Mouse (Mus musculus) lung, postnatal 4 days (tissue): ENCODE data around the gene Rgcc.

Source experiments
- DNase-seq, 2 experiments: peaks; one replicate each; pipeline ENCODE4 v3.0.0; 2021

Gene Rgcc

DNA sequence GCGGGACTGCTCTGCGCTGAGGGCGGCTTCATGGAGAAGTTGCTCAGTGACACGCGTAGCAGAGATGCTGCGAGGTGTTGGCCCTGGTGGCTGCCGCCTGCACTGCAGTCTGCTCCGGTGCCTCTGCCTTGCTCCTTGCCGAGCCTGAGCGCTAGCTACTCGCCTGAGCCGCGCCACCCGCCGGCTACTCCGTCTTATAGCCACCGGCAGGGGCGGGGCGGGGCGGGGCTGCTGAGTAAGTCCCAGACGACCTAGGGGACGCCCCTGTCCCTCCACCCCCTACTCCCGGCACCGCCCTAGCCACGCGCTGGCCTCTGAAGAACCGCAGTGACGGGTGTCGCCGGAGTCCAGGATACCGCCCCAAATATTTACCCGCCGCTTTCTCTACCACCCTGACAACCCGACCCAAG, at the start of gene Rgcc:
TSS of gene Rgcc (minus strand) at position 180 of the 410 bp plus-strand sequence.
- peak; percentile 99 for DNase-seq

DNA sequence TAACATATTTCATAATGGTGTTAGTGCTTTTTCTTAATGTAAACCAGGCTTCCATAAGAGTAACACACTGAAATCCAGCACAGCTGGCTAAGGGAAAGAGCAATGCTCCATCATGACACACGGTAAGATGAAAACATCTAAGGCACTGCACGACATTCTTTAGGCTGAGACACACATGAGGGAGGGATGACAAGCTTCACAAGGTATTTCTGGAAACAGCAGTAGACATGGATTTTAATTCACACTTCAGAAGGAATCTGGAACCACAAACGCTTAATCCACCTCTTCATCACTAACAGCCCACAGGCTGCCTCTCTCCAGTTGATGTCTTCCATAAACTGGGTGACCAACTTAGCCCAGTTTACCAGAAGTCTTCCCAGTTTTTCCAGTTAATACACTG, 44.9 kb upstream of the Rgcc start:
- DNase-seq = no peak

DNA sequence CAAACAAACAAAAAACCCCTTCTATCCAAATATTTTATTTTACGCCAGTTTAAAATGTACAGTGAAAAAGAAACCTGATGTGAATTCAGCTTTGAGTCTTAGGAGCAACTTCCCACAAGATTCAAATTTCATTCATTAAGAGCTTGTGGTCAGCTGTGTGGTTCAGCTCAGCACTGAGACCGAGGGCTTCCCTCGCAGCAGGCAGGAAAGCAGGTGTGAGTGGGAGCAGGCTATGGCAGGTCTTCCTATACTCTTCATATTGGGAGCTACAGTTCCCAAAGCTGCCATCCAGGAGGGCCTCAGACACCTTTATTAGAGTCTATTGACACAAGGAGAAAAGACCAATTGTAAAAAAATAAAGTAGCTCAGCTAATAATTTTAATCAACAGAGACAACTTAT, 34.2 kb upstream of the Rgcc start:
- DNase-seq = no peak

DNA sequence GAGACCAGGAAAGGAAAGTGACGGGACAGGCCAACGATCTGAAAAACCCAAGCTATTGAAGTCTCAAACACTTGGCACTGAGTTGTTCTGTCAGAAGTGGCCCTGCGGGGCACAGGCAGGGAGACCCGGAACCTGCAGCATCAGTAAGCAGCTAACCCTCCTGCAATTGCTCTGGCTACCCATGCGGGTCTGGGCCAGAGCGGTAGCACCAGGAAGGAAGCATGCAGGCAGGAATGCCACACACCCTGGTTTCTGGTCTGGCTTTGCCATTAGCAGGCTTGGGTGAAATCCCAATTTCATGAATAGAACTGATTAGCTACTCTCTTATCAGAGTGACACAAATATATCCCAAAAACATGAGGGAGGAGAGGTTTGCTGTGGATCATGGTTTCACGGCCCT, 30.5 kb upstream of the Rgcc start:
- peak in 1 of 2 experiments; percentile 7 for DNase-seq

DNA sequence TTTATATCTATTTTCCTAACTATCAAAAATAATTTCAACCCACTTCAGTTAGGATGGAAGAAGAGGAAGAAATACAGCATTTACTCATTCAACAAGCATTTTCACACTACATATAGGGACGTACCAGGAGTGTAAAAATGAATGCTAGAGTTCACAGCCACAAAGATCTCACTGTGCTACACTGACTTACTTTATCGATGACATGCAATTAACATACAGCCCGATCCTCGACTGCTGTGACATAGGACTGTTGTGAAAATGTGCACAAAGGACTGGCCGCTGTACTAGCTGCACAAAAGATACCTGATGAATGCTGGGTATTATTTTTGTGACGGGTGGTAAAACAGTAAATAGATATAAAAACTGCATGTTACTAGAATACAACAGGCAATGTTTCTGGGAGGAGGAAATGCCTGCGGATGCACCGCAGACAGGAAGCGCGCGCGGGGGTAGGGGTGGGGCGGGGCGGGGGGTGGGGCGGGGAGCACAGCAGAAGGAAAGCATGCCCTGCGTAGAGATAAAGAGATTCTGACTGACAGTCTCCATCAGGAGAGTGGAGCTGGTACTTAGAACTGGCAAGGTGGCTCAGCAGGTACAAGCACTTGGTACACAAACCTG, 29.6 kb upstream of the Rgcc start:
- DNase-seq = peak in 1 of 2 experiments; percentile 17

DNA sequence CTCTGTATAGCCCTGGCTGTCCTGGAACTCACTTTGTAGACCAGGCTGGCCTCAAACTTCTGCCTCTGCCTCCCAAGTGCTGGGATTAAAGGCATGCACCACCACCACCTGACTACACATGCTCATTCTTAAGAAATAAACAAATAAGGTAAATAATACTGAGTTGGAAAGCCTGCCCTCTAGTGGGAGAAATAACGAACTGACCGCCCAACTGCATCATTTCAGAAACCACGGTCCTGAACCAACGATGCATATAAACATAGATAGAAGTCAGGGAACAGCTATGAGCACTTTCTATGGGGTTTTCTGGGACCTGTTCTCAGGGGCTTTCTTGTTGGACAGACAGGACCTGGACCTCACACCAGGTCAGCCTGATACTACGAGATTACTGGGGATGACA, 25.6 kb upstream of the Rgcc start:
- DNase-seq = peak; percentile 15 to 43

DNA sequence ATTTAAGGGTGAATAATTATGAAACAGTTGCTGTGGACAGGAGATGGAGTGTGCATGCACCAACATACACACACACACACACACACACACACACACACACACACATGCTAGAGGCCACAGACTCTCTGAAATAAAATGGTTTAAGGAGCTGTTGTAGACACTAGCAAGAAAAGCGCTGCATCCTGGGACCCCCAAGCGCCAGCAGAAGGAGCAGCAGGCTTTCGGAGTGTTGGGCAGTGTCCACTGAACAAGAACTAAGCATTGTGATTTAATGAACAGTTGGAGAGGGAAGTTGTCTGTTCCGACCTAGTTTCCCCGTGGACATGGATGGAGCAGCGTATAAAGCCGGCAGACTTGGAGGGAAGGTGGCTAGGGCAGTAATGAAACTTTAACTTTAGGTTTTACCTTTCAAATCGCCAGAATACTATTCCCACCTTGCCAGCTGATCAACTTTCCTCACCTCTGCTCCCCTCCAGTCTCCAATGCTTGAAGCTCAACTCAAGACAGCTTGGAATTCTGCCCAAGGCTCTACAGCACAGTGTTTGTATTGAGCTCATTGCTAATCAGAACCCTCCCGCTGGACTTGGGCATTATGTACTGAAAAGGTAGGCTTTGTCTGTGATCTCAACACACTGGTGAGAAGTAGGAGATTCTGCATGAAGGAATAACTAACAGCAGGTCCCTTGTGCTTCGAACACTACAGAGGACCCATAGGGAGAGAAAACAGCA, 22.8 kb upstream of the Rgcc start:
- DNase-seq = peak in 1 of 2 experiments; percentile 19

DNA sequence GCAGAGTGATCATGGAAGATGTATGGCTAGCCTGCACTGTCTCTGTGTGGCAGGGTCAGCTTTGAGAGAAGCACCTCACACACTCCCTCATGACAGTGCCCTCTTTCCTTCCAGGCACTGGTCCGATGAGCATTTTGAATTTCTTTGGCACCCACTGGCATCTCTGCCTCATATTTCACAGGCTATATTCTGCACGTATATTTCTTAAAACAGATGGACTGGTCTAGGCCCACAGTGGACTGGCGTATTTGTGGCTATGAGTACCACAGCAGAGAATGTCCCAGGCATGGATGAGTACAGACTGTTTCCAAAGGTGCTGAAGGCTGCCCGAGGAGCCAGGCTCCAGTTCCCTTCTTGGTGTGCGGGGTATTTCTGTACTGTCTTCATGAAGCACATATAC, 20.4 kb upstream of the Rgcc start:
- DNase-seq = peak in 1 of 2 experiments; percentile 10

DNA sequence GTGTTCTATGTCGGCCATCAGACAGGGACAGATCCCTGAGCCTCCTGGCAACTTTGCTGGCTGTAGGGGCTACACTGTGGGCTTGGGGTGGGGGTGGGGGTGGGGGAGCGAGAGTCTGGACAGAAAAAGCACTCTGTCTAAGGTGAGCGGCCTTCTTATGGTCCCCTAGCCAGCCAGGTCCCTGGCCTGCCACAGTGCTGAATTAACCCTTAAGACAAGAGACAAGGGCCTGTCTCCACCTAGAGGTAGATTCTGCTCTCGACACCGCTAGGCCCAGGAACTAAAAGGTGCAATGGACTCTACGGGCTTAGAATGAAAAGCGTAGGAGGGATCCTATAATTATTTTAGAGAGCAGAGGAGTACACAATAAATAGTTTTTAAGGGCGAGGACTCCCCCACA, 19.7 kb upstream of the Rgcc start:
- DNase-seq = peak in 1 of 2 experiments; percentile 29

DNA sequence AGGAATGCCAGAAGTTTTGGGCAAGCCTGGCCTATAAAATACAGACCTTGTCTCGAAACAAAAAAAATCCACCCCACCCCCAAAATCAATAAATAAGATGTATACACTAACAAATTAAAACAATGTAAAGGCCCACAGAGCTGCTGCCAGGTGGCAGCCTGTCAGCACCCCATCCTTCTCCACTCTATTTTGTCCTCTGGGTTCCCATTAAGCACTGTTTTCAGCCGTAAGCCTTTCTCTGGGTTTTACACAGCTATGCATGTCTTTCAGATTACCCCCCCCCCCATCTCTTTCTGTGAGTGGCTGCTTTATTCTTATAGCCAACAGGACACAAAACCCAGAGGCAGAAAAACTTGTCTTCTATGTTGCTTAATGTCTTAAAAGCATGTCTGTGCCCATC, 16.2 kb upstream of the Rgcc start:
- DNase-seq = no peak

DNA sequence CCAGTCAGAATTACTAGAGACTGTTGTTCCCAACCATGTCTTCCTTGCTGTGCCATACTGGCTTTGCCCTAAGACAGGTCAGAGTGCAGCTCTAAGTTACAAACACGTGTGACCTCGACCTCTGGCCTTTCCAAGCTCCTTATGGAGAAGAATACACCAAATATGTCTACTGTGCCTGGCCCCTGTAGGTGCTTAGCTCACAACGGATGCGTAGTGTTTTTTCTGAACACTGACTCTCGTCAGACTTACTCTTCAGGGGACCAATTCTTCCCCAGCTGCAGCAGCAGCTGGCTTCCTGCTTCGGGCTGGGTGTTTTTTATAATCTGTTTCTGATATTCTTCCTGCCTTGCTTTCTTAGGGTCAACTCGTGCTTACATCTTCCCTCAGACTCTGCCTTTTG, 14.4 kb upstream of the Rgcc start:
- peak in 1 of 2 experiments; percentile 15 for DNase-seq

DNA sequence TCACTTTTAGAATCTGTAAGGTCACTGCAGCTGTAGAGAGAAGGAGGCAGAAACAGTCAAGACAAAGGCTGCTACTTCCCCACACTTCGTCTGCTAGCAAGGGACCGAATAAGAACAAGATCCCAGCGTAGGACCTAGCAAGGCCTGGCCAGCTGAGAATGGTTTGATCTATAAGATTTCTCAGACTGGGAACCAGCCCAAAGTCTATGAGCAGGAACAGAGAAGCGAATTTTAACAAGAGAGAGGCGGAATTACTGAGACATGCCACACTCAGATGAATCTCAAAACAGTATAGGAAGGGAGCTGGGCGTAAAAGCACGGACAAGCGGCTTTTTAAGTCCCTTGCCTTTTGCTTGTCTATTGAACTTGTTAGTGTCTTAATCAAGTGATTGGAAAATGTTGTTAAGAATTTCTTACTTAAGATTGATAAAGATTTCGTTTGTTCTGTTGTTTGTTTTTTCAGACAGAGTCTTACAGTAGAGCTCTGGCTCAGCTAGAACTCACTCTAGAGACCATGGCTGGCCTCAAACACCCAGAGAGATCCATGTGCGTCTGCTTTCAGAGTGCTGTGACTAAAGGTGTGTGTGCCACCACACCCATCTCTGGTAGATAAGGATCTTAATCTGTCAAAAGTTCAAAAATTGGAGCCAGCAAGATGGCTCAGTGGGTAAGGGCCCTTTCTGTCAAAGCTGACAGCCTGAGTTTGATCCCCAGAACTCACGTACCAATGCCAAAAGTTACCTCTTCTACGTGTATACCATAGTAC, 13.0 kb upstream of the Rgcc start:
- peak in 1 of 2 experiments; percentile 9 for DNase-seq

DNA sequence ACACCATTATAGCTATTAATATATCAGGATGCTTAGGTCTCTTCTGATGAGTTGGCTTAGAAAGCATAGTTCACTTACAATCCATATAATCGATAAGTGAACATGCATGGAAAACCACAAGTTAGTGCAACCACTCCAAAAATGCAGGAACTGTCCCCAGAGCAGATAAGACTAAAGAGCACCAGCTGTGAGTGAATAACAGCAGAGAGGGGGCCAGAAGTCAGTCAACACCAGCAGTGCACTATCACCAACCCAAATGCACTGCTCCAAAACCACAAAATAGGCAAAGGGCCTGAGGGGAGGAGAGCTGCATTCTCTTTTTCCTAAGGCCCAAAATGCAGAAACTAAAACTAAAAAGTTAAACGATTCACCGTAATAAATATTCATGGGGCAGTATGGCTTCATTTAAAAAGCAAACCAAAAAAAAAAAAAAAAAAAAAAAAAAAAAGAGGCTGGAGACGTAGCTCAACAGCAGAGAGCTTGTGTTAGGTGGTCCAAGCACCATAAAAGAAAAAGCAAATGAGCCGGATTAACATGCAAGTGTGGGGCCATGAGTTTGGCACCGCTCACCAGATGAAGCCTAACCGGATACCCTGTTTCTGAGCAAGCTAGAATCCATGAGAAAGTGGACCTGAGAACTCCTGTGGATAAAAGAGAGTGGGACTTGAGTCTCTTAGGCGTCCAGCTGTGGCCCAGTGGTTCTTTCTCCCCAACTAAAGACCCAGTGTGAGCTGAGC, 12.2 kb upstream of the Rgcc start:
- no peak for DNase-seq

DNA sequence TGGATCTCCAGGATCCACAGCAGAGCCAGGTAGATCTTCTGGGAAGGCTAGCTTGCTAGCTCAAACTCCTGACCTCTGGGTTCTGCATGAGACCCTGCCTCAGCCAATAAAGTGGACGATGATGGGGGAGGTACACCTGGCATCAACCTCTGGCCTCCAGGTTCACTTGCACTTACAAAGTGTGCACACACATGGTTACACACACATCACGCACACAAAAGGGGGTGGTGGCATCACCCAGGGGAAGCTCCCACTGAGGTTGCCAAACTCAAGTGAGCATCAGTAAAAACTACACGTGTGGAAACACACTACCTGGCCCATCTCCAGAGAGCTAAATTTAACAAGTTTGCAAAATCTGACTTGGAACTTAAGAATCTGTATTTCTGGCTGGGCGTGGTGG, 11.3 kb upstream of the Rgcc start:
- DNase-seq = no peak

DNA sequence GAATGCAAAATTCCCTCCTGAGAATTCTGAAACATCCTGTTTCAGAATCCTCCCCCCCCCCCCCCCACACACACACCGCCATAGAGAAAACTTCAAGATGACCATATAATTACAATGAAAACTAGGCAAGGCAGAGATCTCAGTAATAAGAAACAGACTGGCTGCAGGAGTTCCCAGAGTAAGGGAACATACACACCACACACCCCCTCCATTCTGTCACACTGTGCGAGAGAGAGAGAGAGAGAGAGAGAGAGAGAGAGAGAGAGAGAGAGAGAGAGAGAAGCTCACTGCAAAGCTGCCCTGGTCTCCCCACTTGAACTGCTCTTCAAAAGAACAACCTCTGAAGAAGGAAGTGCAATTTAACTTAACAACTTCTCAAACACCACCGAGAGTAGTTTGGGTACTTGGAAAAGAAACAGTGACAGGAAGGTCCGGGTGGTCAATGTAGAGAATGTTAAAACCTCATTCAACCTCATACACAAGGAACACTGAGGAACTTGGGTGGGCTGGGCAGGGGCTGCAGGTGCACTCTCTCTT, 10.5 kb upstream of the Rgcc start:
- no peak for DNase-seq

DNA sequence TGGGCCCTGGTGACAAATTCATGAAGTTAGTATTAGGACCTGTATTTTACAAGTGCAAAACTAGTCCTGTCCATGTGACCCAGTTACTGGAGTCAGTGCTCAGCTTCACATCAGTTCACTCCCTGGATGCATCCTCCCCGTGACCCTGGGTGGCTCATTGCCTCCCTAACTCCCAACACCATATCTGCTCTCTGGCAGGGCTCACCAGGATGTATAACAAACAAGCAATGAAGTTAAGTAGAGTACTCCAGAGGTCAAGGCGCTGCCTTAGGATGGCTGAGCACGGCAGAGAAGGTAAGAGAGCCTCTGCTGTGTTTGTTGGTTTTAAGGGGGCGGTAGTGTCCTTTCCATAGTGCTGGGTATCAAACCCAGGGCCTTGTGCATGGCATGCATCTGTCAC, 7.7 kb upstream of the Rgcc start:
- DNase-seq = no peak

DNA sequence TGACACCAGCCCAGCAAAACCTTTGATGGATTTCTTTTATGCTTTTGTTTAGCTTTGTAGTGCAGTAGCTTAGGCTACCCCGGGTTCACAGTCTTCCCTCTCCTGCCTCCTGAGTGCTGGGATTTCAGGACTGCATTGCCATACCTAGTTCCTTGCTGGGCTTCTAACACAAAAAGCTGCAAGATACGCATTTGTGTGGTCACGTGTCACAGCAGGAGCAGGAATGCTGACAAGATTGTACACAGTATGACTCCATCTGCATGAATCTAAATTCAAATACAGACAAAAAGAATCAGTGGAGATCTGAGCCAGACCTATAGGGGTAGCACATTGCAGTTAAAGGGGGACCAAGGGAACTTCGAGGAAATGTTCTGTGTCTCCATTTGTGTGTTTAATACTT, 6.9 kb upstream of the Rgcc start:
- DNase-seq = no peak

DNA sequence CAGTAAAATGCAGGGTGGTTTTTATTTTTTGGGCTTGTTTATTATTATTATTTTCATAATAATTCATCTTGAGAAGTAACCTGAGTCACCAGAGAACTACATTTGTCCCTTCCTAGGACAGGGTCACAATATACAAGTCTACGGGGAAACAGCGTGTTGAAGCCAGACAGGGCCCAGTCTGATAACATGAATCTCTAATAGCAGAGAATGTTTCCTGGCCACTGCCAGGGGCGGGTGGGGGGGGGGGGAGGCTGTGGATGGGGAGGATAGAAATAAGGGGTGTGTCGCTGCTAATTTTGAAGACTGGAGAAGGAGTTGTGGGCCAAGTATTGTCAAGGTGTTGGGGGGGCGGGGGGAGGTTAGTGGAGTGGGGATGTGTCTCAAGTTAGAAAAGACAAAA, 6.5 kb upstream of the Rgcc start:
- DNase-seq = no peak

DNA sequence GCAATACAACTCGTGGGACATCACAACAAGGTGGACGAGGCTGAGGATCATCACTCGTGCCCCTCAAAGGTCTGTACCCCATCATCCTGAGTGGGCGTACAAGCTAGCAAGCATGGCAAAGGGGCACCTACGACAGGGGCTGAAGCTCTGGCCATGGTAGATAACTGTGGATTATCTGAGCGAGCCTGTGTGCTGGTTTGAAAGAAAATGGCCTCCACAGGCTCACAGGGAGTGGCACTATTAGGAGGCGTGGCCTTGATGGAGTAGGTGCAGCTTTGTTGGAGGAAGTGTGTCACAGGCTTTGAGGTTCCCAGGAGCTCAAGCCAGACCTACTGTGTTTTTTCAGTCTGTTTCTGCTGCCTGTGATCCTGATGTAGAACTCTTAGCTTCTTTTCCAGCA, 5.7 kb upstream of the Rgcc start:
- DNase-seq = no peak

DNA sequence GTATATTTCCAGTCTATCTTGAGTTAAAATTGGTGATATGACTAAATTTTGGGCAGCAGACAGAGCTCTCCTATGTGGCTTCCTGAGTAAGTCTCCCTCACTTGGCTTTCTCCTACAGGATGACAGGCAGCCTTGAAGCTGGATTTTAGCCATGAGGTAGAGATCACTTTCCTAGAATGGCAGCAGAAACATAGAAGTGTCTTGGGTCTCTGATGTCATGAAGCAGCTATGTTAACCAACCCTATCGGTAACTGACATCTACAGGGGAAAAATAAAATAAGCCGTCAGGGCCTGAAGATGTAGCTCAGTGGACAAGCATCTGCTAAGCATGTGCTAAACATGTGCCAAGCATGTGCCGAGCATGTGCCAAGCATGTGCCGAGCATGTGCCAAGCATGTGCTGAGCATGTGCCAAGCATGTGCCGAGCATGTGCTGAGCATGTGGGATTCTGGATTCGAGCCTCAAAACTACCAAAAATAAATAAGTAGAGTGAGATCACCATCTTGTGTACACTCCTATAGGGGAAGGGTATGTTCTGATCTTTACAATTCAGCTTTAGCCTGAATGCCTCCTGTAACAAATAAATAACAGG, 3.5 kb upstream of the Rgcc start:
- no peak for DNase-seq

DNA sequence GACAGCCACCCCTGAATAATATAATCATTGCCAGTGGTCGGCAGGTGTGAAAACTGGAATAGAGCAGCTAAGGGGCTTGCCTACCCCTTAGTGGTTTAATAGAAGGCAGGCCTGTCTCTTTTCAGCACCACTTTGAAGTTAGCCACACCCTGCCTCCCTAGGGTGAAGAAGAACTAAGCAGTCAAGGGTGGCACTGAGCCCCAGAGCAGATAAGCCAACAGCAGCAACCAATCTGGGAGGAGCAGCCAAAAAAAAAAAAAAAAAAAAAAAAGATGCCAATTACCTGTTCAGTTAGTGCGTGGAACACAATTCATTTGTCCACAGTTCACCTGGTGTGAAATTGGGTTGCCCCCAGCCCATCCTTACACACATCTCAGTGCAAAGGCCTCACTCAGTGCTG, 1.7 kb upstream of the Rgcc start:
- no peak for DNase-seq

DNA sequence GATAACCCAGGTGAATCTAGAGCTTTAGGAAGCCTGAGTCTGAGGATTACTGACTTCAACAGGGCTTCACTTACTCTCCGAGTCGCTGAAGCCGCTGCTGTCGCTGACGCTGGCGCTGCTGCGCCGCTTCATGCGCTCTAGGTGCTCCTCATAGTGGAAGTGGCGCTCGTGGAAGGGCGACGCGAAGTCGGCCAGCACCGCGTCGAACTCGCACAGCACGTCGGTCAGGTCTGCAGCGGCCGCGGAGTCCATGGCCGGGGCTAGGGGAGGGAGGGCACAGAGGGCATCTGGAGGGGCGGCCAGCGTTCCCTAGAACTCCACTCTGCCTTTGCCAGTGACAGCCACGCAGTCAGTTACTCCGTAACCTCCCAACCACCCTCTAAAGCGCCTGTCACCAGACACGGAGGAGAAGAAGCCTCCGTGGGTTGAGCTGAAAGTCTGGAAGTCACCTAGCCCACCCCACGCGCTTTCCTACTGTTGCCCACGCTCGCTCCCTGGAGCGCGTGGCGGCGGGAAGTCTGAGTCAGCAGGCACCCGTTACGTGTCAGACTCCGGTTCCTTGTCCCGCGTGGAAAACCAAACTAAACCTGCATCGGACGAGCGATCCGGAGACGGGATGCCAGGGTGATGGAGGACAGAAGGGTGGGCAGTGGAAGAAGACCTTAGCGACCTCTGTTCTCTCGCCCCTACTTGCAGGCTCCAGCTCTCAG, 649 bp downstream of the Rgcc start:
- DNase-seq = peak; percentile 52 to 54
